Mouse (Mus musculus): ENCODE results near the gene Wap. TPM values are rescaled to one million over a fixed set of nuclear protein-coding genes. Genes with fewer than 3 reads are reported as not detected.

The Wap gene
- polyA plus RNA-seq, 1 experiment, result not detected

DNA sequence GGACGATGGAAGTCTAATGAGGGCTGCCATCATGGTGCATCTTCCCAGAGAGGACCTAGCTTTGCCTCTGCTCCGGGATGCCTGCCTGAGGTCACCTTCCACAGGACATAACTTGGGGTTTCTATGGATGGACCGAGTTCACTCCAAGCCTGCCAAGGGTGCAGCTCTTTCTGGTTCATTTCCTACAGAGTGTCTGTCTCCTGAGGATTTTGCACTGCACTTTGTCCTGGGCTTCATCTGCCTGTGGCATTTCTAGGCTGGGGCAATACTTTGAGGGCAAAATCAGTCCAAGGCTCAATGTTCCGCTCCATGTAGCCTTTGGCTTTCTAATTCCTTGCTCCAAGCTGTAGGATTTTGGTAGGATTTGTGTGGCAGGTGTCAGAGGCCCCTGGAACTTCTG lies 32.4 kb upstream of the Wap start:
- no peaks in the 10 kb centered on the region for H3K36me3 ChIP-seq (ENCODE audit: control insufficient read depth, insufficient read depth)
- no peak overlapping the region for H3ac ChIP-seq (ENCODE audit: control insufficient read depth, insufficient read length)
- H3K27me3 ChIP-seq (ENCODE audit: control insufficient read depth, insufficient read depth, insufficient read length), result no peaks in the 10 kb centered on the region
- TF ChIP-seq POLR2AphosphoS2 (IDR thresholded peaks at IDR 0.05; ENCODE audit: insufficient read length, low read depth), result no peak
- TF ChIP-seq SRF (IDR thresholded peaks at IDR 0.05; ENCODE audit: control insufficient read depth, insufficient read length, low read depth), result no peak
- TF ChIP-seq MAX (IDR thresholded peaks at IDR 0.05; ENCODE audit: low read depth), result no peak
- TF ChIP-seq E2F4 (IDR thresholded peaks at IDR 0.05; ENCODE audit: insufficient read depth), result no peak
- H3K4me2 ChIP-seq (ENCODE audit: low read depth), result no peak overlapping the region
- H3K79me2 ChIP-seq (ENCODE audit: control insufficient read depth, insufficient read depth), result no peaks in the 10 kb centered on the region
- H3K4me3 ChIP-seq, result no peak overlapping the region

DNA sequence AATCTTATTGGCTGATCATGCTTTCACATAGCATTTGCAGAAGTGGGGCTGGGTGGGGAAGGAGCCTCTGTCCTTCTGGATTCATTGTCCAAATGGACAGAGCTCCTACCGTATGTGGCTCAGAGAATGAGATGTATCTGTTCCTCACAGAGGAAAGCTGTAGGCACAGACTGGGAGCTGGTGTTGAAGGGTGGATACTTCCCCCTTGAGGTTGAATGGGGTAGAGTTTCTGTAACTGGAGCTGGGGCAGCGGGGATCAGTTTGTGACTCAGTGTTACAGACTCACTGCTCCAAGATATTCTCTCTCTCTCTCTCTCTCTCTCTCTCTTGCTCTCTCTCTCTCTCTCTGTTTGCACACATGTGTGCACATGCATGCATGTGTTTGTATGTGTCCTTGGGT lies 31.6 kb upstream of the Wap start:
- no peak overlapping the region for H3K4me3 ChIP-seq
- no peaks in the 10 kb centered on the region for H3K36me3 ChIP-seq (ENCODE audit: control insufficient read depth, insufficient read depth)
- H3K79me2 ChIP-seq (ENCODE audit: control insufficient read depth, insufficient read depth), result no peaks in the 10 kb centered on the region
- no peaks in the 10 kb centered on the region for H3K27me3 ChIP-seq (ENCODE audit: control insufficient read depth, insufficient read depth, insufficient read length)
- no peak for TF ChIP-seq REST (IDR thresholded peaks at IDR 0.05; ENCODE audit: insufficient read depth, insufficient read length)
- TF ChIP-seq SRF (IDR thresholded peaks at IDR 0.05; ENCODE audit: control insufficient read depth, insufficient read length, low read depth), result no peak
- no peak for TF ChIP-seq POLR2AphosphoS2 (IDR thresholded peaks at IDR 0.05; ENCODE audit: insufficient read length, low read depth)
- TF ChIP-seq MAX (IDR thresholded peaks at IDR 0.05; ENCODE audit: low read depth), result no peak
- no peak for TF ChIP-seq POLR2A (IDR thresholded peaks at IDR 0.05; ENCODE audit: insufficient read length, low read depth)
- no peak for TF ChIP-seq TCF12 (IDR thresholded peaks at IDR 0.05; ENCODE audit: insufficient read depth, poor library complexity, severe bottlenecking)
- no peak overlapping the region for H3ac ChIP-seq (ENCODE audit: control insufficient read depth, insufficient read length)
- no peak overlapping the region for H3K4me2 ChIP-seq (ENCODE audit: low read depth)

DNA sequence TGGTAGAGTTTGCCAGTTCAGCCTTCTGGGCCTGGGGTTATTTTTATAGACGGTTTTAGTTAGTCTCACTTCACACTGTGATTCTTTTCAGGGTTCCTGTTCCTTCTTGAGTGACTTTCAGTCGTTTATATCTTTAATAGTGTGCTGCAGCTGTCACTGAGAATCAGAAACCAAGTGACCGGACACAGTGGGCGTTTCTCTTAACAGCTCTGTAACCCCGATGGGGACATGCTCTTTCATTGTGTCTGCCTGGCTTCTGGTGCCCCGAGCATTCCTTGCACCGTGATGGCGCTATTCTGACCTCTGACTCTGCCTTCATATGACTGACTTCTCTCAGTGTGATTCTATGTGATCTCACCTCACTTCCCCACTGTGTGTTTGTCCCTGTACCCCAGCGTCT lies 30.6 kb upstream of the Wap start:
- Histone ChIP-seq H3K36me3 (ENCODE audit: control insufficient read depth, insufficient read depth) (no peaks in the 10 kb centered on the region), H3K27me3 (ENCODE audit: control insufficient read depth, insufficient read depth, insufficient read length) (no peaks in the 10 kb centered on the region)

GRCm38 (mm10) chr11:6666634-6667033 lies 28.2 kb upstream of the Wap start:
- no peak overlapping the region for H3K4me3 ChIP-seq
- no peaks in the 10 kb centered on the region for H3K36me3 ChIP-seq (ENCODE audit: control insufficient read depth, insufficient read depth)
- no peak overlapping the region for H3K4me2 ChIP-seq (ENCODE audit: low read depth)
- no peaks in the 10 kb centered on the region for H3K79me2 ChIP-seq (ENCODE audit: control insufficient read depth, insufficient read depth)
- no peaks in the 10 kb centered on the region for H3K27me3 ChIP-seq (ENCODE audit: control insufficient read depth, insufficient read depth, insufficient read length)
- TF ChIP-seq E2F4 (IDR thresholded peaks at IDR 0.05; ENCODE audit: insufficient read depth), result no peak
- no peak for TF ChIP-seq POLR2AphosphoS2 (IDR thresholded peaks at IDR 0.05; ENCODE audit: insufficient read length, low read depth)
- TF ChIP-seq POLR2A (IDR thresholded peaks at IDR 0.05; ENCODE audit: insufficient read length, low read depth), result no peak
- no peak for TF ChIP-seq CEBPB (IDR thresholded peaks at IDR 0.05; ENCODE audit: insufficient read depth, poor library complexity, severe bottlenecking)
- TF ChIP-seq MAX (IDR thresholded peaks at IDR 0.05; ENCODE audit: low read depth), result no peak
- no peak for TF ChIP-seq SRF (IDR thresholded peaks at IDR 0.05; ENCODE audit: control insufficient read depth, insufficient read length, low read depth)
- TF ChIP-seq MYOD1 (IDR thresholded peaks at IDR 0.05; ENCODE audit: control insufficient read depth in 1 of 3, insufficient read length in 2 of 3, low read depth in 2 of 3), result no peak
- TF ChIP-seq REST (IDR thresholded peaks at IDR 0.05; ENCODE audit: insufficient read depth, insufficient read length), result no peak
- no peak for TF ChIP-seq TCF3 (IDR thresholded peaks at IDR 0.05; ENCODE audit: insufficient read length, low read depth)
- TF ChIP-seq USF1 (IDR thresholded peaks at IDR 0.05; ENCODE audit: low read depth), result no peak
- no peak for TF ChIP-seq TCF12 (IDR thresholded peaks at IDR 0.05; ENCODE audit: insufficient read depth, poor library complexity, severe bottlenecking)
- no peak overlapping the region for H3ac ChIP-seq (ENCODE audit: control insufficient read depth, insufficient read length)

More for the DNA sequence above, 30.6 kb upstream of the Wap start:
- Histone ChIP-seq H3K4me3 (no peak overlapping the region), H3K4me2 (ENCODE audit: low read depth) (no peak overlapping the region), H3K79me2 (ENCODE audit: control insufficient read depth, insufficient read depth) (no peaks in the 10 kb centered on the region), H3ac (ENCODE audit: control insufficient read depth, insufficient read length) (no peak overlapping the region)
- TF ChIP-seq REST (IDR thresholded peaks at IDR 0.05; ENCODE audit: insufficient read depth, insufficient read length) (no peak), POLR2AphosphoS2 (IDR thresholded peaks at IDR 0.05; ENCODE audit: insufficient read length, low read depth) (no peak), E2F4 (IDR thresholded peaks at IDR 0.05; ENCODE audit: insufficient read depth) (no peak), CEBPB (IDR thresholded peaks at IDR 0.05; ENCODE audit: insufficient read depth, poor library complexity, severe bottlenecking) (no peak), TCF12 (IDR thresholded peaks at IDR 0.05; ENCODE audit: insufficient read depth, poor library complexity, severe bottlenecking) (no peak), MYOG (IDR thresholded peaks at IDR 0.05; ENCODE audit: control insufficient read depth in 1 of 3, insufficient read depth in 1 of 3, insufficient read length in 2 of 3, low read depth in 2 of 3) (no peak), USF1 (IDR thresholded peaks at IDR 0.05; ENCODE audit: low read depth) (no peak), MYOD1 (IDR thresholded peaks at IDR 0.05; ENCODE audit: control insufficient read depth in 1 of 3, insufficient read length in 2 of 3, low read depth in 2 of 3) (peak in 1 of 3 experiments; percentile 25)

DNA sequence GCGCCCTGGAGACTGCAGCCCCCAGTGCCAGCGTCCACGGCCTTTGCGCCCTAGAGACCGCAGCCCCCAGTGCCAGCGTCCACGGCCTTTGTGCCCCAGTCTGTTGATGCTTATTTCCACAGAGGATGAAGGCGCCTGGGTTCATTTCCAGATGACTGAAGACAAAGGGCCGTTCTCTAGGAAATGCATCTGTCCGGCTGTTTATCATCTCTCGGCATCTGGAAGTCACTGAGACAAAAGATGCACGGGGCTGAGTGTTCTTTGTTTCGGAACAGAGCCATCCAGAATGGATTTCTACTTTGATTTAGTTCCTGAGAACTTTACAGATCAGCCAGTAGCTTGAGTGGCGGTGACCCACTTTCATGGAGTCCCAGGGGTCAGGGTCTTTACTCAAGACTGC lies 22.8 kb upstream of the Wap start:
- Histone ChIP-seq H3K27me3 (ENCODE audit: control insufficient read depth, insufficient read depth, insufficient read length) (peaks cover 14% of the 10 kb centered on the region), H3K36me3 (ENCODE audit: control insufficient read depth, insufficient read depth) (no peaks in the 10 kb centered on the region), H3K79me2 (ENCODE audit: control insufficient read depth, insufficient read depth) (no peaks in the 10 kb centered on the region), H3ac (ENCODE audit: control insufficient read depth, insufficient read length) (no peak overlapping the region), H3K4me3 (no peak overlapping the region), H3K4me2 (ENCODE audit: low read depth) (no peak overlapping the region)
- no peak for TF ChIP-seq TCF3 (IDR thresholded peaks at IDR 0.05; ENCODE audit: insufficient read length, low read depth)
- no peak for TF ChIP-seq REST (IDR thresholded peaks at IDR 0.05; ENCODE audit: insufficient read depth, insufficient read length)
- no peak for TF ChIP-seq CEBPB (IDR thresholded peaks at IDR 0.05; ENCODE audit: insufficient read depth, poor library complexity, severe bottlenecking)
- TF ChIP-seq TCF12 (IDR thresholded peaks at IDR 0.05; ENCODE audit: insufficient read depth, poor library complexity, severe bottlenecking), result no peak
- TF ChIP-seq POLR2AphosphoS2 (IDR thresholded peaks at IDR 0.05; ENCODE audit: insufficient read length, low read depth), result no peak
- TF ChIP-seq E2F4 (IDR thresholded peaks at IDR 0.05; ENCODE audit: insufficient read depth), result no peak
- no peak for TF ChIP-seq POLR2A (IDR thresholded peaks at IDR 0.05; ENCODE audit: insufficient read length, low read depth)
- no peak for TF ChIP-seq MYOD1 (IDR thresholded peaks at IDR 0.05; ENCODE audit: control insufficient read depth in 1 of 3, insufficient read length in 2 of 3, low read depth in 2 of 3)
- no peak for TF ChIP-seq MAX (IDR thresholded peaks at IDR 0.05; ENCODE audit: low read depth)
- TF ChIP-seq USF1 (IDR thresholded peaks at IDR 0.05; ENCODE audit: low read depth), result no peak
- no peak for TF ChIP-seq SRF (IDR thresholded peaks at IDR 0.05; ENCODE audit: control insufficient read depth, insufficient read length, low read depth)
- no peak for TF ChIP-seq MYOG (IDR thresholded peaks at IDR 0.05; ENCODE audit: control insufficient read depth in 1 of 3, insufficient read depth in 1 of 3, insufficient read length in 2 of 3, low read depth in 2 of 3)
